Mouse (Mus musculus) B cell, adult (primary cell): ENCODE results near the gene Togaram2. TPM values are rescaled to one million over a fixed set of nuclear protein-coding genes. Genes with fewer than 3 reads are reported as not detected.

Experiments
- total RNA-seq: library from RNA; stranded (reverse); gene quantifications from 4 replicates; pipeline ENCODE4 v1.2.4, GENCODE M21; 2023; ENCODE audit not compliant: inconsistent age

The Togaram2 gene
- total RNA-seq = not detected in 4 replicates

GRCm38 (mm10) chr17:71673092-71673491, at the start of gene Togaram2:
Togaram2 (plus strand) TSS chr17:71673261.

DNA sequence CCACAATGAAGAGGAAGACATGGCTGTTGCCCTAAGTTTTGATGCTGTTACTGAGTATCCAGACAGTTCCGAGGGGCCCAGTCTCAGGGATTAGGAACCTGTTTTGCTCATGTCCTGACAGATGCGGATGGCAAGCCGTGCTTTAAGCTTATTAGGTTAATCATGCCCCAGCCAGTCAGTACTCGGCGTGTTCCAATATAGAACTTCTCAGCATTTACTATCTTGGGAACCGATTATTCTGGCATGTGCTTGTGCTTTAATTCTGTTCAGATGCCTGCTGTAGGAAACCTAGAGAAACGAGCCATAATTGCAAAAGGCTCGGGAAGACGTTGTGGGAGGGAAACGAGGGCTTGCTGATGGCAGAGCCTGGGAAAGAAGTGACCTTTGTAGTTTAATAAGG, 79.8 kb downstream of the Togaram2 start, which contains the start of gene Pcare:
TSS of gene Pcare (minus strand) at position 64 of the 400 bp plus-strand sequence.

DNA sequence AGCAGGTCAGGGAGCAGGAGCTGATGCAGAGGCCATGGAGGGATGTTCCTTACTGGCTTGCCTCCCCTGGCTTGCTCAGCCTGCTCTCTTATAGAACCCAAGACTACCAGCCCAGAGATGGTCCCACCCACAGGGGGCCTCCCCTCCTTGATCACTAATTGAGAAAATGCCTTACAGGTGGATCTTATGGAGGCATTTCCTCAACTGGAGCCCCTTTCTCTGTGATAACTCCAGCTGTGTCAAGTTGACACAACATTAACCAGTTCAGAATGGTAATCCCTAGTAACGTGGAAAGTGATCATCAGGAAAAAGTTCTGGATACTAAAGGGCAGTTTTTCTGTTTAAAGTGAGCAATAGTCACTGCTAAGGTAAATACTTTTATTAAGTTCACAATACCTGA, 95.1 kb downstream of the Togaram2 start, which contains the start of gene Clip4:
TSS of gene Clip4 (plus strand) at position 301 of the 400 bp plus-strand sequence.

Other genes with a start within 250 kb of the Togaram2 start
- 18.2 to 24.3 TPM (median 21.1 TPM) in 4 replicates for gene Gm4707, start 213.3 kb upstream of the Togaram2 start, total RNA-seq
- 215 to 225 TPM (median 223 TPM) in 4 replicates for gene Smchd1, start 197.9 kb upstream of the Togaram2 start, total RNA-seq
- 10.1 to 15.7 TPM (median 11.1 TPM) in 4 replicates for gene Ndc80, start 146.4 kb upstream of the Togaram2 start, total RNA-seq
- 0.58 TPM in 1 of 4 replicates, not detected in the others for gene Spdya, start 121.2 kb upstream of the Togaram2 start, total RNA-seq
- gene Wdr43, start 57.4 kb upstream of the Togaram2 start, total RNA-seq = 126 to 151 TPM (median 140 TPM) in 4 replicates
- gene Pcare, start 79.6 kb downstream of the Togaram2 start, total RNA-seq = not detected in 4 replicates
- not detected in 4 replicates for gene Clip4, start 95.2 kb downstream of the Togaram2 start, total RNA-seq